Mouse (Mus musculus) adrenal gland, adult 2 months (tissue): ENCODE data around the gene Fpr1. TPM values are rescaled to one million over a fixed set of nuclear protein-coding genes. Genes with fewer than 3 reads are reported as not detected.
"Not testable (repeated sequence)": the region's sequence is repeated elsewhere in the genome, so short reads cannot be mapped to it uniquely, and the experiment has no call there.

Experiments
- DNase-seq: peaks from one replicate; pipeline ENCODE4 v3.0.0; 2021
- long read RNA-seq: library from polyadenylated mRNA; stranded (forward); transcript quantifications from one replicate; pipeline ENCODE4 v2.0.0, GENCODE M21; 2021
- polyA plus RNA-seq: library from polyadenylated mRNA; depleted of rRNA; stranded (reverse); fragments of >200 nt; gene quantifications from 2 replicates; pipeline ENCODE4 v1.2.3, GENCODE M21; 2012; rRNA removed
- total RNA-seq, 2 experiments: library from RNA; stranded (reverse); gene quantifications; 2 replicates each; pipeline ENCODE4 v1.2.3; 2021

Fpr1 gene
- total RNA-seq (not detected), polyA plus RNA-seq (not detected in 2 replicates)
- long read RNA-seq = 0 reads

DNA sequence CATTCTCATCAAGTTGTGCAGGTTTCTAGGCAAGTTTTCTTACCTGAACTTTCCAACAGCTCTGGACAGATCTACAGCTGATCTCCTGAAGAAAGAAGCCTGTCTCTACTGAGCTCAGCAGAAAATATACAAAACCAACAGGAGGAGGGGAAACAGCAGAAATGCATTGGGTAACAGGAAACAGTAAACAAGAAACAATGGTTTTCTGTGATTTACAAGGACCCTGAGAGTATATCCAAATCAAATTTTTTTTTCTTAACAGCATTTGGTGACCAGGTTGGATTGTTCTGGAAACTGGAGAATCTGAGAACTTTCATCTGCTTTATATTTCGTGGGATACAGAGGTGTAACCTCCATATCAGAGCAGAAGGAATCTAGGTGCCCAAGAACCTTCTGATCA, at the start of gene Fpr1:
Fpr1 (minus strand) TSS at position 101 of the 400 bp plus-strand sequence.
- no peak for DNase-seq

- DNase-seq = no peak
These were observed 34.0 kb upstream of the Fpr1 start for GRCm38 (mm10) chr17:17917782-17918181.

- DNase-seq = no peak
These were observed 33.6 kb upstream of the Fpr1 start for GRCm38 (mm10) chr17:17917376-17917775.

GRCm38 (mm10) chr17:17912618-17913017, 28.9 kb upstream of the Fpr1 start:
- not testable (repeated sequence) for DNase-seq

DNA sequence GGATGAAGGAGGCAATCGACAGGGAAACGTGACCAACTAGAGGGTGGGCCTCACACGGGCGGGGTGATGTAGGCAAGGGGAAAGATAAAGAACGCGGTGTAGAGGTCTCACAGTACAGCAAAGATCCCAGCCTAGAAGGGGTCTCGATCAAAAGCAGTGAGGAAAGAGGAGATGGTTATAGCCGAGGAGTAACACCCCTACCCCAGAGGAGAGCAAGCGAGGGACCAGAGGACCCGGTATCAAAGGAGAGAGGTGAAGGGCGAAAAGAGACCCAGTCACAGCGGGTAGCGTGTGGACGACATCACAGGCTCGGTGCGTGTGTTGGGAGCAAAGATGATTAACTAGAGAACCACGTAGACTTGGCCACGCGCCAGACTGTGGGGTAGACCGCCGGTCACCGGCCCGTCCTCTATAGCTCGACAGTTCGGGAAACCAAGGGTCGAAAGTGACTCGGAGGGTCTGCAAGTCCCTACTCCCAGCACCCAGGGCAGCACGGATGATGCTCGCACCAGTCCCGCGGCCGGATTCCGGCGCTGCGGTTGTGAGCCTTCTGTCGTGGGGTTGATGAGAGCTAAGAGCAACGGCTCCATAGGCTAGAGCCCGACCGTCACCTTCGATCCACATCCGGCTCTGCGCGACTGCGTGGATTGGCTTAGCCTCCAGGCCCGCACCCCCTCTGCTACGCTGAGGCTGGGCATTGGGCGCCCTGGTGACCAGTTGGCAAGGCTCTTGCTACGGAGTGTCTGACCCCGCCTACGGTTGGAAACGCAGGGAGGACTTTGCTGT, 26.1 kb upstream of the Fpr1 start:
- DNase-seq = peak; percentile 93

DNA sequence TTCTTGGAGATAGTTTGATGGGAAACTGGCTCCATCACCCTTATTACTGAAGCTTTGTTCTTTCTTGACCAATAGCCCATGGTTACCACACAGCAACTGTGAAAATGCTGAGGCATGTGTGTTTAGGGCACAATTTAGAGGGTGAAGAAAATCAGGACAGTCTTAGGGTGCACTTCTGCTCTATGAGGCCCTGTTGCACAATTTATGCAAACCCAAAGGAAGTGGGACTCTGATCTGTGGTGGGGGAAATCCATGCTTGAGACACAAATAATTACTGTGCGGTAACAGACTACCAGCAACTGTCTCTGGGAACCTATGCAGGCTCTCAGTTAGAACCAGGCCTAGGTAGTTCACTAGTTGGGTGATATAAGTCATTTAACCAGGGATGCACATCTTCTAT, 17.0 kb upstream of the Fpr1 start:
- no peak for DNase-seq

GRCm38 (mm10) chr17:17899268-17899667, 15.5 kb upstream of the Fpr1 start:
- DNase-seq = no peak

- DNase-seq = peak; percentile 14
These were observed 12.3 kb upstream of the Fpr1 start for GRCm38 (mm10) chr17:17896039-17896438.

- DNase-seq = no peak
These were observed 6.1 kb upstream of the Fpr1 start for GRCm38 (mm10) chr17:17889732-17890425.

- no peak for DNase-seq
These were observed 4.1 kb upstream of the Fpr1 start, which contains the start of the genes Fpr2 and Fpr3 for GRCm38 (mm10) chr17:17887774-17888248. TSS of gene Fpr2 (plus strand) at chr17:17887824. TSS of gene Fpr3 (plus strand) at chr17:17887852.

DNA sequence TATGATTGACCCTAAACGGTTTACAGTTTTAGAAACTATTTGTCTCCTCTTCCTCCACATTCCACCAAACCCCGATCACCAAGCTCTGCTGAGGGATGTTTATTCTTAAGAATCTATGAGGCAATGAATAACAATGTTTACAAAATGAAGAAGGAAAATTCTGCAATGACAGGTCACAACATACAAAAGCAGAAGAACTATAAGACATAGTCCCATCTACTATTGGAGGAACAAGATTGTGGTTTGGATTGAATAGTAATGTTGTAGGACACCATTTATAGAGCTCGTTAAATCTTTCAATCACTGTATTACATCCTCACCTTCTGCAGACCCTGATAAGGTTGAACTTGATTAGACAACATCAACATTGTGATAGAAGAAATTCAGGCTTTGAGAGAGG, 1.1 kb downstream of the Fpr1 start:
- DNase-seq = no peak

DNA sequence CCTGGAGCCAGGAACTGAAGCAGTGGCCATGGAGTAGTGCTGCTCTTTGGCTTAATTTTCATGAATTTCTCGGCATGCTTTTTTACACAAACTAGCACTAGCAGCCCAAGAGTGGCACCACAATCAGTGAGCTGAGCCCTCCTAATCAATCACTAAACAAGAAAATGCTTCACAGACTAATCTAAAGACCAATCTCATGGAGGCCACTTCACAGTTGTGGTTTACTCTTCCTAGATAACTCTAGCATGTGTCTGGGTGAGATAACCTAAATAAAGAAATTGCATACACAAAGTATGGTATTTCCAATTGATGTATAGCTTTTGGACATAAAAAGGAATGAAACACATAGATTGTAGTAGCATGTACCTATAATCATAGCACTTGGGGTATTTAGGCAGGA, 4.4 kb downstream of the Fpr1 start:
- no peak for DNase-seq

GRCm38 (mm10) chr17:17871697-17872096, 12.0 kb downstream of the Fpr1 start:
- no peak for DNase-seq

GRCm38 (mm10) chr17:17870892-17871550, 12.7 kb downstream of the Fpr1 start:
- no peak for DNase-seq

DNA sequence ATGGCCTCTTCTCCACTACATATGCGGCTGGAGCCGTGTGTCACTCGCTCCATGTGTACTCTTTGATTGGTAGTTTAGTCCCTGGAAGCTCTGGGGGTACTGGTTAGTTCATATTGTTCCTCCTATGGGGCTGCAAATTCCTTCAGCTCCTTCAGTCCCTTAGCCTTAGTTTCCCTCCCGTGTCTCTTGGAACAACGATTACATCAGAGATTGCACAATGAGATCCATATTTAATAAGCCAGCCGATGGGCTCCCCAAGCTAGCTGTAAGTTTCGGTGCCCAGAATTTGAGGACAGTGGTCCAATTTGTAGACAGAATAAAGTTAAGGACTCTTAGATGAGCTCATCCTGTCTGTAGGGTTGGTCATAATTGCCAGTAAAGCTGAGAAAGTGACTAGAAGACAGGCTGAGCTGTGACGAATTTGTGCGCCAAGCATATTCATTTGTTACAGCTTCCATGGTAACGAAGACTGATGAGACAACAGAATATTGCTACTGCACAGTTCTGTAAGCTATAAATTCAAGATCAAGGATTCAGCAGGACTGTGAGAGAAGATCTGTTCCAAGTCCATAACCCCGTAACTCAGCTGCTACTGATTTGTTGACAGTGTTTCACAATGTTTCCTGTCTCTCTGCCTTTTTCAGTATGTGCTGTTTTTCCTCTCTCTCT, 16.8 kb downstream of the Fpr1 start:
- DNase-seq = no peak

DNA sequence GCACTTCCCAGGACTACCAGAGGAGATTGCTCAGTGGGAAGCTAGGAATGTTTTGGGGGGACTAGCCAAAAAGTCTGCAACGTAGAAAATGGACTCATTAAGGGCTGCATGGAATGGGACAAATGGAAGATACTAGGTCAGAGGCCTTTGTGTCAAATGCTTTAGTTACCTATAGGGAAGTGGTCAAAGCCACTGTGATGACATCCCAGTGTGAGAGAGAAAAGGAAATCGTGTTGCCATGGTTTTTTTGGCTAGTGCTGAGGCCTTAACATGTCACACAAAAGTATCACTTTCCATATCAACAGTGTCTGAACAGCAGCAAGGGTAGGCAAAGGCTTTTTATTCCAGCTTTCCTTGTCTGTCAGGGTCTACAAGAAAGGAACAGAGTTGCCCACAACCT, 18.6 kb downstream of the Fpr1 start:
- DNase-seq = no peak

DNA sequence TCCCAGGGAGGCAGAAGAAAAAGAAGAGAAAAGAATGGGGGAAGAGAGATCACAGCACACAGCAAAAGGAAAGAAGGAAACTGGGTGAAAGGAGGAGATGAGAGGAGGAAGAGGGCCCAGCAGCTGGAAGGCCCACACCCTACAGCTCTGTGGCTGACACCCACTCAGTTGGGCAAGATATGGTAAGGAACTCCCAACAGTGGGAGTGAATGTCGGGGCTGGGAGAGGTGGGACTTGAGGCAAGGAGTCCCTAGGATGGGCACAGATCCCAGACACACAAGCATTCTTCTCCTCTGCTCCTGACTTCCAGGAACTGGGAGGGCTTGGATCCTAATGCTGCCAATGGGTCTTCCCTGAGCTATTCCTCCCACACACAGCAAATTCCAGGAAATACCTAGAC, 21.4 kb downstream of the Fpr1 start:
- DNase-seq = no peak

DNA sequence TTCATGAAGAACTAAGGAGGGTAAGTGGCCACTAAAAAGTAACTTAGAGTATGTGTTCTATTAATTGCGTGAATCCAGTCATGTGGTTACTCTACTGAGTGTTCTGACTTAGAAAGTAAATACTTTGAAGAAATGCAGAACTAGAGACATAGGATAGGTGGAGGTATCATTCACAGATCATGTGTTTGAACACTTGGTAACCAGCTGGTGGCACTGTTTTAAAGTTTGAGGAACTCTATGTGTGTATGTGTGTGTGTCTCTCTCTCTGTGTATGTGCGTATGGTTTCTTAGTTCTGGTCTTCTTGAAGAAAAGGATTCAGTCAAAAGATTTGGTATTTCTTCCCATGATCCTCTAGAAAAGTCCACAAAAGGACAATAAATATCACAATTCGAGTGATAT, 23.6 kb downstream of the Fpr1 start:
- no peak for DNase-seq

DNA sequence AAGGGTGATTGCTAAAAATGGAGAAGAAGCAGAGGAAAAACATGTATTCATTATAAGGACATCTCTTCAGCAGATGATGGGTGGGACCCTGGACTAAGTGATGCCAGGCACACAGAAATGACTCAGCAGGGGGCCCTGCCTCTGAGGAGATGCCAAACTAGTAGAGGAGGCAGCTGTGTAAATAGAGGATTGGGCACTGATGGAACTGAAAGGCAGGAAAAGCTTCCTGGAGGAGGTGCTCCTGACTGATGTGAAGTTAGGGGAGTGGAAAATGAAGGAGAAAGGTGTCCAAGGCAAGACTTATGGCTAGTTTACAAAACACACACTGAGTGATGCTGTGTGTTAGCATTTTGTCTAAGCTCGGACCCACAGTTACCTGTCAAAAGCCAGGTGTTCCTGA, 26.3 kb downstream of the Fpr1 start:
- DNase-seq = no peak

DNA sequence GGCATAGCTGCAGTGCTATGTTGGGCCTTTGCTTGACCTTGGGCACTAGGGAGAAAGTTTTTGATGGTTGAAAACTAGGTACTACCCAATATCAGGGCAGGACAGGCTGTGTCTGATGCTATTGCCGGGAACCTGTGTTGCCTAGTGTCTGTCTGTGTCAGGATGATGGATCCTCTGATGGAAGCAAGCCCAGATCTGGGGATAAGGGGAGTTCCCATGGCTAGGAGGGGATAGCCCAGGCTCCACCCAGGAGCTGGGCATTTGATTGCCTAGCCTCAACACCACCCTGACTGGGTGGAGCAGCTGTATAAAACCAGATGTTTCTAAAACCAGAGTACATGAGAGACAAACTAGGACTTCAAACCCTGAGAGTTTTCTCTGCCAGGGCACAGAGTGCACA, 27.1 kb downstream of the Fpr1 start:
- no peak for DNase-seq

DNA sequence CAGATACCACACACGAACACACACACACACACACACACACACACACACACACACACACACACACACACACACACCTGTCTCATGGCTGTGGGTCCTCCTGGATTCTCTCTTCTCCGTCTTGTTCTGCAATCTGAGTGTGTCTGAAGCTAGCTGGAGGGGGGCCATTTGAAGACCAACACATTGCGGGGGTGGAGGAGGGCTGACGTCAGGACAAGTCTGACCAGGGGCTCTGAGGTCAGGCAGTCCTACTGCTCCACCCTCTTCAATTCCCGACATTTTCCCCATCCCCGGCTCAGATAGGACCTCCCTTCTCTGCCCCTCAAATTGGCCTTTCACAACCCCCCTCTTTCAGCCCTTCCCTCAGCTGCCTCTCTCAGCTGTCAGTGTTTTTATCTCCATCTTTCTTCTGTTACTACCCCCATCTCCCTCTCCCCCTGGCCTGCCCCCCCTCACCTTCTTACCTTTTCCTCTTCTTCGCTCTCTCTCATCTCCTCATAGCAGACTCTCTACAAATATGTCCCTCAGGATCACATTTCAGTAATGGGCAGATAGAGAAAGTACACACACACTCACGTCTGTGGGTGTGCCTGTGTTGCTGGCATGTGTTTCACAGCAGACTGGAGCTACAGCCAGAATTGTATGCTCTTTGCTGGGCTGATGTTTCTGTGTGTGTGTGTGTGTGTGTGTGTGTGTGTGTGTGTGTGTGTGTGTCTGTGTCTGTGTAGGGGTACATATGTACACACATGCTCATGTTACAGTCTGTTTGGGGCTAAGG, 28.5 kb downstream of the Fpr1 start, which contains the start of gene Has1:
Has1 (minus strand) TSS at position 142 of the 775 bp plus-strand sequence.
- DNase-seq = no peak
